Mouse (Mus musculus) embryonic fibroblast, embryonic 13.5 days (primary cell): ENCODE results near the gene Haus4.

Experiments
- CTCF ChIP-seq: IDR thresholded peaks from 2 replicates; pipeline ENCODE4 v1.5.1; 2011; ENCODE audit warnings: mild to moderate bottlenecking, control low read depth, low read length, moderate library complexity, borderline replicate concordance; ENCODE audit not compliant: insufficient read depth
- POLR2A ChIP-seq: IDR thresholded peaks from 2 replicates; pipeline ENCODE4 v1.6.1; 2011; ENCODE audit warnings: low read depth, mild to moderate bottlenecking, control low read depth, low read length, moderate library complexity

DNA sequence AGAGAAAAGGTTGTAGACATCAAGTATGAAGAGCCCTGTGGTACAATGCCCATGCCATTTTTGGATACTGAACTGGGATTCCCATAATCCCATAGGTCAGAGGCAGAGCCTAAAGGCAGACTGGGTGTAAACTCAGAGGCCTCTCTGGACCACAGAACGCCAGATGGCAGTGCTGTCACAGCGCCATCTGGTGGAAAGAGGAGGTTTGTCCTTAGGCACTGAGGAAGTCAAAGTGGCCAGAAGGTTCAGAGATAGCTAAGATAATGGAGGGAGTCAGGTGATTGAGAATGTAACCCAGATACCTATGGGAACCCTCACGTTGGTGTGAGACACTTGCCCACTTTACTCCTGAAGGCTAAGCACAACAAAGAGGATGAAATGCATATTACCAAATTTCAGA, 60.2 kb downstream of the Haus4 start:
- TF ChIP-seq CTCF: peak; percentile 86; the same call in 1 of the 2 replicates
- TF ChIP-seq POLR2A: no peak
